Mouse (Mus musculus) cortical plate, adult 2 months (tissue): ENCODE results near the gene Gm11985. TPM values are rescaled to one million over a fixed set of nuclear protein-coding genes. Genes with fewer than 3 reads are reported as not detected.

Experiments
- H3K27ac ChIP-seq: fragments of 200-500 bp; 2 replicates; pipeline ENCODE4 v1.5.1; 2012; ENCODE audit warnings: low read length, control low read depth, inconsistent platforms; ENCODE audit not compliant: insufficient read depth
- H3K4me1 ChIP-seq: fragments of 200-500 bp; 2 replicates; pipeline ENCODE4 v1.6.1; 2011; ENCODE audit warnings: low read length; ENCODE audit not compliant: control insufficient read depth, insufficient read depth
- H3K4me3 ChIP-seq: fragments of 200-500 bp; 2 replicates; pipeline ENCODE4 v1.5.1; 2011; ENCODE audit warnings: mild to moderate bottlenecking, low read length, control low read depth; ENCODE audit not compliant: insufficient read depth
- CTCF ChIP-seq: fragments of 200-500 bp; IDR thresholded peaks from 2 replicates; pipeline ENCODE4 v1.5.1; 2011; ENCODE audit warnings: mild to moderate bottlenecking, control low read depth, low read length; ENCODE audit not compliant: insufficient read depth; ENCODE audit errors: extremely low read depth
- POLR2A ChIP-seq: fragments of 200-500 bp; IDR thresholded peaks from 2 replicates; pipeline ENCODE4 v1.6.1; 2011; ENCODE audit warnings: mild to moderate bottlenecking, low read length, control low read depth; ENCODE audit not compliant: insufficient read depth; ENCODE audit errors: extremely low read depth
- polyA plus RNA-seq: library from polyadenylated mRNA; depleted of rRNA; stranded (reverse); fragments of >200 nt; gene quantifications from 2 replicates; pipeline ENCODE4 v1.2.3, GENCODE M21; 2012; rRNA removed

Gm11985 gene
- not detected in 2 replicates for polyA plus RNA-seq

DNA sequence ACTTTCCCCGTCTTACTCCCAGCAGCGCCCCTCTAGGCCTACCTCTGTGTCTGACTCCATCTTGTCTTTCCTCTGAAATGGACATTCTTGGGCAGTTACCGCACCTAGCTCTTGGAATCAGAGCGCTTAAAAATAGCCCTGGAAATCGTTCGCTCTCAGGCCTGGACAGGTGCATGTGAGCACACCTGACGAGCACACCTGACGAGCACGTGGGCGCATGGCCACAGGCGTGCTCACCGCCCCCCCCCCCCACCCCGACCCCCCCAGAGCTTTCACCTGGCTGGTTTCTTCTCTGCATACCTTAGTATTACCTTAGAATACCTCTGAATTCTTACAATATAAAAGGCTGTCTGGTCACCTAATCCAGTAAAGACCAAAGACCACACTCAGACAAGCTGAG lies at the start of gene Gm11985:
Gene Gm11985 (minus strand): TSS at position 101 of the 400 bp plus-strand sequence.
- no peak within 1 kb of the TSS for H3K4me3 ChIP-seq
- no peak within 1 kb of the TSS for H3K27ac ChIP-seq
- H3K4me1 ChIP-seq, result no peaks in the 10 kb centered on the region
- TF ChIP-seq POLR2A (no peak), CTCF (no peak)

DNA sequence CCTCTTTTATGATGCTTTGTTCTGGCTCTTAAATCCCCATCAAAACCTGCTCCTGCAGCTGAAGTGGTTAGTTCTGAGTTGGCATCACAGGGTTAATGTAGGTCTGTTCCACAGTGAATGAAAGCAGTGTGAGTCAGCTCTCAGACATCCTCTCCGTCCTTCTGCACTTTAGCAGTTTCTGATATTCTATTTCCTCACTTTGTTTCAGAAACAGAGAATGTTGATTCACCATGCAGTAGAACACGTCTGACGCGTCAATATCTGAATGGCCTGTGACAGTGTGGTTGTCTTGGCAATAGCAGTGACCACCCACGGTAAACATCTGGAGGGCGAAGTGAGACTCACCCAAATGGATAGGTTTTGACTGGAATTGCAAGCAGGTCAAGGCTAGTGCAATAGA lies 49.3 kb upstream of the Gm11985 start:
- TF ChIP-seq CTCF, result no peak
- no peak for TF ChIP-seq POLR2A
- Histone ChIP-seq H3K4me1 (no peaks in the 10 kb centered on the region), H3K4me3 (no peak overlapping the region), H3K27ac (no peak overlapping the region)

DNA sequence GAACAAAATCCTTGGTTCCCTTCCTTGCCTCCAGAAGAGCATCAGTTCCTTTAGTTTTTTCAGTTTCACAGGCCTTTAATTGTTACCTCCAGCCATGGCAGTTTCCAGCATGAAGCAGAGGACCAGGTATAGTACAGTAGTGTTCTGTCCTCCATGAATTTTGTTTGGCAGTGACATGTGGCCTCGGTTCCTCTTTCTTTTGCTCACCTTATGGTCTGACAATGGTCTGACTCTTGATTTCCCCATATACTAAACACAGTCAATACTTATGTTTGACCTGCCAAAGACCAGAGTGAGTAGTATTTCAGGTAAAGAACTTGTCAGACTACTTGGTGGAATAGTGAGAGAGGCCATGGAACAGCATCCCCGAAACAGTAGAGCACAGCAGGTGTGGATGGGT lies 48.4 kb upstream of the Gm11985 start:
- Histone ChIP-seq H3K4me1 (no peaks in the 10 kb centered on the region), H3K27ac (no peak overlapping the region), H3K4me3 (no peak overlapping the region)
- no peak for TF ChIP-seq CTCF

DNA sequence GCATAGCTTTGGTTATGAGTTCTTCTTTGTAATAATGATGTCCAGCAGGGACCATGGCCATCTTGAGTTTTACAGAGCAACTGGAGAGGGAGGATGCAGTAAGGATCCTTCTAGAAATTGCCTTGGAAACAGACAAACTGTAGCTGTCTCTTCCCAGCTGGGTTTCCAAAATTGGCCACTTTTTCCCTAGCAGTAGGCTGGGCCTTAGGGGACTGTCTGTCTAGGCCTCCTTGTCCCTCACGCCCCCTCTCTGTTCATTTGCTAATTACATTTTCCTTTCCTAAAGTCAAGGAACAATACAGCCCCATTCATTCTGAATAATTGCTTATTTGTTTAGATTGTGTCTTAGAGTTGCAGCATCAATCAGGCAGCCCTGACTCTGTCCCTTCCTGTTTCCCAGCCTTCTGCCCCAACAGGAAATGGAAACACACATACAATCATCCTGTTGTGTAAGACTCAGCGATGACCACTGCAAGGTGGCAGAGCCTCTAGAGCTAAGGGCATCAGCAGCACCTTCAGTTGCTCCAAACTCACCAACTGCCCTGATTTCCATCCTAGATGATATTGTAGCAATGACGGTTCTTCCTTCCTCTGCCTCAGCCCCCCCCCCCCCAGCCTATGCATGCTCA lies 46.7 kb upstream of the Gm11985 start:
- H3K27ac ChIP-seq, result no peak overlapping the region
- H3K4me1 ChIP-seq, result no peaks in the 10 kb centered on the region
- TF ChIP-seq CTCF (no peak), POLR2A (no peak)
- H3K4me3 ChIP-seq, result no peak overlapping the region

DNA sequence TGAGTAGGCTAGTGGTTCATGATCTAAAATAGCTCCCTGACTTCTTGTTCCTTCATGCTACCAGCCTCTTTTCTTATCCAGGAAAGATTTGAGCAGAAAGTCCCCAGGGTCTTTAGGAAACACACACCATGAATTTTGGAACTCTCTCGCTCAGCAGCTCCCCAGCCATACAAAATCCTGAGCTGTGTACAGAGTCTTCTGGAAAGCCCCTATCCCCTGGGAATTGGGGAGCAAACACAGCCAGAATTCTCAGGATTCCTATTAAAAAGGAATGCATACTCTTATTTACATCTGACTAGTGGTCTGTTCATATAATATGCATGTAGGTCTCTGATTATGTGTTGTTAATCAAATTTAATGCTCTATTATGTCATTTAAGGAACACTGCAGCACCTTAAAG lies 46.1 kb upstream of the Gm11985 start:
- H3K27ac ChIP-seq, result no peak overlapping the region
- no peaks in the 10 kb centered on the region for H3K4me1 ChIP-seq
- TF ChIP-seq CTCF (no peak), POLR2A (no peak)

DNA sequence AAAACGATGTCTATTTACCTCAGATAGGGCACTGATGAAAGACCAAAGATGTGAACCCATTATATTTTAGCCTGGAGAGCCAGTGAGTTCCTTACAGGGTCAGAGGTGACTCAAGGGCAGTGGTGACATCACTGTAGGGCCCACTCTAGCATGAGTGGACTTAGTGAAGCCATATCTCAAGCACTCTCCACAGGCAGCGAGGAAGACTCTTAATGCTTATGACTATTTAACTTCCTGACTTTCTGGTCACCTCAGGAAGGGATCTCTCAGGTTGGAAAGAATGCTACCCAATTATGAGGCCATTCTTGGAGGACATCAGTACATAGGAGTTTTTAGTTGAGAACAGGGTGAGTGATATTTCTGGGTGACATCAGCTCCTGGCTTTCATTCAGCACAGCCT lies 45.0 kb upstream of the Gm11985 start:
- Histone ChIP-seq H3K4me3 (no peak overlapping the region), H3K27ac (no peak overlapping the region), H3K4me1 (no peaks in the 10 kb centered on the region)
- no peak for TF ChIP-seq CTCF

More for the DNA sequence above, 46.1 kb upstream of the Gm11985 start:
- no peak overlapping the region for H3K4me3 ChIP-seq

DNA sequence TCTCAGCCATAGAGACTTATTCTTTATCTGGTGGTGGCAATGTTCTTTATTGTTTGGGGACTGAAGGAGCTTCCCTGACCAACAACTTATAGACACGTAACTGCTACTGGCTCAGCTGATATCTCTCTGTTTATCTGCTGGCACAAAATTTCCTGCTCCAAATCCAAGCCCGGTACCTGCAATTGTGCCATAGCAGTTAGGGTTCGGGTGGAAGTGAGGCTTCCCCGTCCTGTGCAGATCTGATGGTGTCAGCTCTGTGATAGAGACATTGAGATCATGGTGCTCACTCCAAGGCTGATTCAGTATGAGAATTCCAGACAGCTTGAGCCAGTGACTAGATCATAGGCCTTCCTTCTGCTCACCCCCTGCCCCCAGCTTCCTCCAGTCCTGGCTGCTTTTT lies 43.6 kb upstream of the Gm11985 start:
- no peak for TF ChIP-seq POLR2A
- no peak for TF ChIP-seq CTCF
- no peak overlapping the region for H3K4me3 ChIP-seq
- H3K27ac ChIP-seq, result no peak overlapping the region
- H3K4me1 ChIP-seq, result no peaks in the 10 kb centered on the region

DNA sequence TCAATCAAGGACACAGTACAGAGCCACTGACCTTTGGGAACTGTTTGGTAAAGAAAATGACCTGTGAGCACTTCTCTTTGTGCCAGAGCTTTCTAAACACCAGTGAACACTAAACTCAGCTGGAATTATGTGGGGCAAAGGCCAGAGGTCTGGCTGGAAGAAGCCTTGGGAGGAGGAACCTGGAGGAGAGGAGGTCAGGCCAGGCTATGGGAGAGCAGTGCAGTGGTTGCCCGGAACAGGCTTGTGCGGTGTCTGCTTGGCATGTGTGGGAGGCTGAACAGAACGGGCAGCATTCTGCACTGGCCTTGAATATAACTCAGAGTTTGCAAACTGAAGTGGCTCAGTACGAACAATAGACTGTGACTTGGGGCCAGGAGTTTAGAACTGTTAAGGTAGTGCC lies 41.6 kb upstream of the Gm11985 start:
- no peak overlapping the region for H3K27ac ChIP-seq
- TF ChIP-seq CTCF (no peak), POLR2A (no peak)
- H3K4me3 ChIP-seq, result no peak overlapping the region
- H3K4me1 ChIP-seq, result no peaks in the 10 kb centered on the region

DNA sequence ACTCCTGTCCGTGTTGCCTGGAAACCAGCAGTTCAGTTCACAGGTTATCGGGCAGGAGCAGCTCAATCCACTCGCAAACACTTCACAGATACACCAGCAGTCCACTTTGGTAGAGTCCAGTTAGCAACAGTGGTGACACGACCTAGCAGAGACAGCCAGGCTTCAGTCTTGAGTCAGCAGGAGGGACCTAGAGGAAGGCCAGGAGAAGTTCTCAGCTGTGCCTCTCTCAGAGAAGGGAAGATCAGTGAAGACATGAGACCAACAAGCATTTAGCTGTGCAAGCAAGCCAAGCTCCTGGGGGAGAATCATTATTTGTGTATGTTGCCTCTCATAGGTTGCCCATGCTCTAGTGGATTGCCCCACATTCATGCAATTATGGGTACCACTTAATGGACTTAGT lies 39.7 kb upstream of the Gm11985 start:
- Histone ChIP-seq H3K4me3 (no peak overlapping the region), H3K4me1 (0 out of 2 replicates have a peak, but pooled peaks cover 2% of the 10 kb centered on the region), H3K27ac (no peak overlapping the region)
- TF ChIP-seq CTCF (no peak), POLR2A (no peak)

DNA sequence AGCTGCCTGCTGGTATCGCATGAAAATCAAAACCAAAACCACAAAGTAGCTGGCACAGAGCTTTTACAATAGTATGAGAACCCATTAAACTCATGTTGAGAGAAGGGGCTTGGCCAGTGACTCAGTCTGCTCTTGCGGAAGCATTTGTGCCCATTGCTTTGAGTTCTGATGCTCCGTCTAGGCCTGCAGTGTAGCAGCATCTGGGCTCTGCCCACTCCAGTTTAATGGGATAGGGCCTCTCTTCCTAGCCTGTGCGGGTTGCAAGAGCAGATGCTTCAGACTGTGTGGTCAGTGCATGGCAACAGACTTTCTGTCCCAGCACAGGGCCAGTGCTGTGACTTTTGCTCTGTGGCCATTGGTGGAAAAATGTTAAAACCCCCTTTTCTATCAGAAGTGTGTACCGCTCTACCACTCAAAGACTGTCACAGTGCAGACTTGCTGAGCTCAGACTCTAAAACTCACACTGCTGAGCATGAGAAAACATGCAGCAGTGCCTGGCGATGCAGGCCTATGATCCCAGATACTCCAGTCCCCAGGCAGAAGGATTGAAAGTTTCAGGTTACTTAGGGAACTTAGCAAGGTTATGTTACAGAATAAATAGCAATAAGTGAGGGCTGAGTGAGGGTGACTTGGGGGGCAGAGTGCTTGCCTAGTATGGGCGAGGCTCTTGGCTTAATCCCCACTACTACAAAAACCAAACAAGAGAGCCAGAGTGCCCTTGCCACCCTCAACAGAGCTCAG lies 38.6 kb upstream of the Gm11985 start:
- Histone ChIP-seq H3K4me1 (0 out of 2 replicates have a peak, but pooled peaks cover 2% of the 10 kb centered on the region), H3K27ac (no peak overlapping the region), H3K4me3 (no peak overlapping the region)
- no peak for TF ChIP-seq POLR2A
- TF ChIP-seq CTCF, result no peak
